Mouse (Mus musculus) layer of hippocampus, postnatal 10 days (tissue): ENCODE measurements around the gene Lsm6. TPM values are rescaled to one million over a fixed set of nuclear protein-coding genes. Genes with fewer than 3 reads are reported as not detected.
"Not testable (repeated sequence)": the region's sequence is repeated elsewhere in the genome, so short reads cannot be mapped to it uniquely, and the experiment has no call there.

ENCODE experiments used
- DNase-seq, 2 experiments: peaks; one replicate each; pipeline ENCODE4 v3.0.0; 2021; ENCODE audit warnings: low spot score in 2 of 2
- long read RNA-seq: library from polyadenylated mRNA; stranded (forward); transcript quantifications from one replicate; pipeline ENCODE4 v2.0.0, GENCODE M21; 2023
- total RNA-seq, 2 experiments: library from RNA; stranded (reverse); gene quantifications; 2 replicates each; pipeline ENCODE4 v1.2.3; 2021

Lsm6 gene
- total RNA-seq: 10 to 100 TPM; 62.3 to 66.3 TPM
- long read RNA-seq, transcript Lsm6-203 (5 exons, 3,792 nt): minor isoform, 37 of 96 reads
- long read RNA-seq, transcript Lsm6-201 (4 exons, 2,107 nt): major isoform, 44 of 96 reads
- long read RNA-seq, partial matches to known transcripts: 2 of 96 reads
- long read RNA-seq, other reads (novel, unspliced or antisense): 12 of 96 reads

GRCm38 (mm10) chr8:78820673-78821310 is at the start of gene Lsm6:
Lsm6 (minus strand) TSS chr8:78821140.
- DNase-seq: peak; percentile 99 to 100

- no peak for DNase-seq
Observed at GRCm38 (mm10) chr8:78867036-78867435, 46.1 kb upstream of the Lsm6 start.

DNA sequence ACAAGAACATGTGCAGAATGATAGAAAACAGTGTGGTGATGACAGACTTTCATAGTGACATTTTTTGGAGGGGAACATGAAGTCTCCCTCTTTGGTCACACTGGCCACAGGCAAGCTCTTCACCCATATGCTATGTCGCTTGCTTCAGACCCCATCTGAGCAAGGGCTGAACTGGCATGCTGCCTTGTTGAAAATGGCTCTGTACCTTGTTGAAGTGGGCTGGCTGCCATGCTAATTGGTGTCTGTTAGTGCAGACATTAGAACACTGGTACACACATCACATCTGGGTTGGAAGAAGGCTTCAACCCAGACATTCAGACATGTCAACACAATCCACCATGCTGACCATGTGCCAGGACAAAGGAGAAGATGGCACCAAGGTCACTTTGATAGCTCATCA is 42.1 kb upstream of the Lsm6 start:
- no peak for DNase-seq

DNA sequence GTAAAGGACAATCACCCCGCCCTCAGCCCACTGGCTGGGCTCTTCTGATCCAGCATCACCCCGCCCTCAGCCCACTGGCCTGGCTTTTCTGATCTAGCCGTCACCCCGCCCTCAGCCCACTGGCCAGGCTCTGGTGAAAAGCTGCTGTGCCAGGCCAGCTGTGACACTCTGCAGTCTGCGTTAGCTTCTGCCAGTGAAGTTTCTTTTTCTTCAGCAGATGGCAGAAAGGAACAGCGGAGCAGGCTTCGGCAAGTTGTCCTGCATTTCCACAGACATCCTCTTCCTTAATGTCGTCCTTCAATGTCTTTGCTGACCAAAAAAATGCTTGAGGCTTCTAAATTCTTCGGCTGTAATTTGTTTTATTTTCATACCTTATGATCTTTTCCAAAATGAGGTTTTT is 41.1 kb upstream of the Lsm6 start:
- DNase-seq: no peak

DNA sequence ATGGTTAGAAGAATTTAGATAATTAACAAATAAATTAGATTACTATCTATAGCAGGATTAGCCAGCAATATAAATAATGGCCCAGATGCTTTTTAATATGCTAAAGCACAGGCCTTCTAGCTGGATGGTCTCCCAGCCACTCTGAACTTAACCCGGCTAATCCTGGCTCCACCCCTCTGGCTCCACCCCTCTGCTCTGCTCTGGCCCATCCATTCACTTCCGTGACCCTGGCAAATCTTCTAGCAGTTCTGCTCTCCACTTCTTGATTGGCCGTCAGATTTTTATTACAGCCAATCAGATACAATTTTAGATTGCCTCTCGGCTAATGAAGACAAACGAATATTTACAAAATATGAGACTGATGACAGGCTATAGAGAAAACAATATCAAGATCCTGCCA is 39.8 kb upstream of the Lsm6 start:
- DNase-seq: no peak

DNA sequence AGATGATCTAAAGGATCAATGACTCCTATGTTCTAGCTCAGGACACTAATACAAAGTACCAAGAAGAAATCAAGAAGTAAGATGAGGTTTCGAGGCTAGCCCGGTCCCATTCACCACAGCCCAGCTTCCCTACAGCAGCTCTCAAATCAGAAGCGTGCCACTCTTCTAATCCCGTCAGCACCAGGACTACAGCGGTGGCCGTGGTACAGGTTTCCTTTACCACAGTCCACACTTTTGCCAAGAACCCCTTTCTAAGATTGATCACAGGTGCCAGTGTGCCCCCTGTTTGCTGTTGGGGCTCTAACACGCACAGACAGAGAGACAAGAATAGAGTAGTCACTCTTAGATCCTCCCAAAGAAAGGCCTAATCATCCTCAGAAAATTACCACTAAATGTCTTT is 36.5 kb upstream of the Lsm6 start:
- no peak for DNase-seq

DNA sequence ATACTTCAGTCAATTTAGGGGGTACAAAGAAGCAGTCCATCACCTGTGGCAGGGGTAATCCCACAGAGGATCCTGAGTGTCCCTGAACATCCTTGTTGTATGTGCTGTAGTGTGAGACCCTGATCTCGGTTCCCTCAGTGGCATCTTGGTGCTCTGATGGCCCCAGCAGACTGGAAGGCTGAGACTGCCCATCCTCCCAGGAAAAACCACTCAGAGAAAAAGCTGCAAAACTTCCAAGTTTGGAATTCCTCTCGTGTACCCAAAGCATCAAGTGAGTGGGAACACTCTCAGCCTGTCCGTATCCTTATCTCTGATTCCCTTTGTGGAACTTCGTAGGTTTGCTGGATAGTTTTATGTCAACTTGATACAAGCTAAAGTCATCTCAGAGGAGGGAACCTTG is 31.3 kb upstream of the Lsm6 start:
- no peak for DNase-seq

DNA sequence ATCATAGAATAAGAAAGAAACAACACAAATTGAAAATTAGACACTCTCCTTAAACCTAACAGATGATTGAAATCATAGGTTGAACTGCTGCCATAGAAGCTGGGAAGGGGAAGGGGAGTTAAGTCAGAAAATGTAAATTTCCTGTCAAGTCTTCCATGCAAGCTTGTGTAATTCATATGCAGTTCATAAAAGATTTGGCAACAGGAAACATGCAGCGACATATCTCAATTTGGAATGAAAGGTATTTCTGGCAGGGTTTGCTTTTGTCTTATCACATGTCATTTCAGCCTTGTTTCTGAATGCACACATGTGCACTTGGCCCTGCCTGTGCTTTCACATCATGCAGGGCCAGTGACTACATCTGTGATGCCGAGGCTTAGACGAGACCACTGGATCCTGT is 26.3 kb upstream of the Lsm6 start:
- DNase-seq: no peak

- DNase-seq: no peak
Observed at GRCm38 (mm10) chr8:78844559-78844958, 23.6 kb upstream of the Lsm6 start.

- DNase-seq: no peak
Observed at GRCm38 (mm10) chr8:78838656-78839413, 17.9 kb upstream of the Lsm6 start.

DNA sequence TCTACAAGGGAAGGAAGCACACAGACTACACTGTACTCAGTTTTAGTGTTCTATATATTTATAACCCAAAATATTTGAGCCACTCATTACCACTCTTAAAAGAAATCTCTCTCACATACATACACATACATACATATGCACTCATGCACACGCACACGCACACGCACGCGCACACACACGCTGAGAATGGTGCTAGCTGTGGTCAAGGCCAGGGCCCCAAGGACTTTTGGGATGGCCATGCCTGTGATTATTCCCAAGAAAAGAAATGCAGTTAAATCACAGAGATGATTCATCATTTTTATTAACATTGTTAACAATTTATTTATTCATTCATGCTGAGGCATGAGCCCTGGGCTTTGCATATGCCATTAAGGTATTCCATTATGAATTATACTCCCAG is 15.2 kb upstream of the Lsm6 start:
- no peak for DNase-seq

DNA sequence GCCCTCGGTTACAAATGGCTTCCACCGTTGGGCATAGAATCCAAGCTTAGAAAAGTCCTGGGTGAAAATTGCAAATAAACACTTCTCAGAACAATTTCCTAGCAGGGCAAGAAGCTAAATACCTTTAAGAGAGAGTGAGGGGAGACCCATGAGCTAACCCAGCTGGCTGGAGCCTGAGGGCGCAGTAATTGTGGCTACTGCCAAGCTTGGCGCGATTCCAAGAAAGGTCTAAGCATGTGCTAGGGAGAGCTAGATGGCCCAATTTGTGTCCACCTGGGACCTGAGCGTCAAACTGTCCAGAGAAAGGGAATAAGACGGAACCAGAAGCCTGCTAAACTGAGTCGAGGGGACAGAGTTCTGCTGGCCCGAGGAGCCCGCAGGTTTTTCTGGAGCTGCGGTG is 7.5 kb upstream of the Lsm6 start:
- no peak for DNase-seq

DNA sequence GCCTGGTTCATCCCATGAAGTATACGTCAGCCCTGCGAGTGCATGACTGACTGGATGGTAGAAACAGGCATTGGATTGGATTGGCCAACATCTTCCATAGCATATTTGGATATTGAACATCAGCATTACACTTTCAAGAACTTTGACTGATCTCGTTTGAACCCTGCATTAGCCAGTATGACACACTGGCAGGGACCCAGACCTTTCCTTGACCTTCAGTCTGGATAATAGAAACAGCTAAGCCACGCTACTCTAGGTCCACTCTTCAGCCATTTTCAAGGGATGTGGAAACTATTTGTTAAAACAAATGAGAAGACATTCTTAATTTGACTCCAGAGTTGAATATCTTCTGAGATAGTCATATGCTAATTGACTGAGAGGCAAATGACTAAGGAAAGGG is 3.6 kb upstream of the Lsm6 start:
- DNase-seq: no peak

DNA sequence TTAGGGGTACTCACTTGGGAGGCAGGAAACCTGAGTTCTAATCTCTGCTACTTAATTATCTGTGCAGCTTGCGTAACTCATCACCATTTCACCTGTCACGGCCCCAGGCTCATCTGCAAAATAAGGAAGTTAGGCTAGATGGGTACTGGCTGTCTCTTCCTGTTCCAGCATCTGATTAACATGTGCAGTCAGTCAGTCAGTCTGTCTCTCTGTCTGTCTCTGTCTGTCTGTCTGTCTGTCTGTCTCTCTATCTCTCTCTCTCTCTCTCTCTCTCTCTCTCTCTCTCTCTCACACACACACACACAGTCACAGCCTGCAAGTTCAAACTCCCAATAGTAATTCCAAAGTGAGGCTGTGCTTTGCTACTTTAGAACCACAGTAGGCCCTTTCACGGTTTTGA is 967 bp downstream of the Lsm6 start:
- not testable (repeated sequence) for DNase-seq

- DNase-seq: no peak
Observed at GRCm38 (mm10) chr8:78814743-78815142, 6.2 kb downstream of the Lsm6 start.

GRCm38 (mm10) chr8:78813021-78813420 is 7.9 kb downstream of the Lsm6 start:
- DNase-seq: no peak

- no peak for DNase-seq
Observed at GRCm38 (mm10) chr8:78812446-78812845, 8.5 kb downstream of the Lsm6 start.

GRCm38 (mm10) chr8:78811748-78812147 is 9.2 kb downstream of the Lsm6 start:
- DNase-seq: no peak

GRCm38 (mm10) chr8:78810207-78810675 is 10.7 kb downstream of the Lsm6 start:
- peak in 1 of 2 experiments; percentile 25 for DNase-seq

GRCm38 (mm10) chr8:78809454-78810206 is 11.3 kb downstream of the Lsm6 start:
- DNase-seq: peak in 1 of 2 experiments; percentile 8

- peak in 1 of 2 experiments; percentile 4 for DNase-seq
Observed at GRCm38 (mm10) chr8:78808888-78809287, 12.1 kb downstream of the Lsm6 start.

DNA sequence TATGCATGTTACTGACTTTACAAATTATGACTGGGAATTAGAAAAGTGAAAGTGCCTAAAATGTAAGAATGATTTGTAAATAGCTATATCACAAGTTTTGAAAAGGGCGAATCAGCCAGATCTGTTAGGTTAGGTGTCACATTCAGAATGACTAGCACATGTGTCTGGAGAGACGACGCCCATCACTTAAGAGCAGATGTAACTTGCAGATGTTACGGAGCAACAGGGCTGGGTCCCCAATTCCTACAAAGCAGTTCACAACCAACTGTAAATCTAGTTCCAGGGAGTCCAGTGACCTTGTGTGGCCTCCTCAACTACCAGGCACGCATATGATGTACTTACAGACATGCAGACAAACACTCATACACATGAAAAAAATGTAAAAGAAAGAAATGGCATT is 12.5 kb downstream of the Lsm6 start:
- DNase-seq: peak in 1 of 2 experiments; percentile 4
